Mouse (Mus musculus) liver (tissue): ENCODE results near the gene Pmepa1.

Source experiments
- DNase-seq: peaks from one replicate; pipeline ENCODE4 v3.0.0-alpha.2; 2020; ENCODE audit warnings: mixed read lengths

Gene Pmepa1

DNA sequence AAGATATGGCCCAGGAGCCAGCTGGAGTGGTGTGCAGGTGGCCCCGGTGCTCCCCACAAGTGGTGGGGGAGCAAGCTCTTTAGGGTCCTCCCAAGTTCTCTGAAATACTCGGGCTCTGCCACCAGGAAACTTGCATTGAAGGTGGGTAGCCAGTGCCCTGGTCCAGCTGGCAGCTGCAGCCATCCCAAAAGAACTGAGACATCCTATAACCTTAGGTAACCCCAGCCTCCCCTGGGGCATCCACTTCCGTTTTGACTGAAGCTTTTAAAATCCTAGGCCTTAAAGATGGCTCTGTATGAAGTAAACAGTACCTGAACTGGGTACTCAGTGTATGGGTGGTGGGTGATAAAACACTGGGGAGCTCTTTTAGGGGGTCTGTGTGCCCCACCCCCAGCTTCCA is 52.8 kb downstream of the Pmepa1 start:
- no peak for DNase-seq

DNA sequence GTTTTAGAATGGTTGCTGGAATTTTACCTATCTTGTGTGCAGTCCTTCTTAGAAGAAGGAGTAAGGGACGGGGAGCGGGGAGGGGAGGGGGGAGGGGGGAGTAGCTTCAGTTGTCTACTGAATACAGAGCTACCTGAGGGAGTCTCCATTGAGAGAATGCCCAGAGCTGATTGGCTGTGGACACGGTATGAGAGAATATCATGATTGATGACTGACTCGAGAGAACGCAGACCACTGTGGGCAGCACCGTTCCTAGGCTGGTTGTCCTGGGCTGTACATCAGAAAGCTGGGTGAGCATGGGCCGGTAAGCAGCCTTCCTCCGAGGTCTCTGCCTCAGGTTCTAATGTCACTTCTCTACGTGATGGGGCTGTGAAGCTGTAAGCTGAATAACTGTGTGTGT is 55.6 kb downstream of the Pmepa1 start:
- peak; percentile 1 for DNase-seq

DNA sequence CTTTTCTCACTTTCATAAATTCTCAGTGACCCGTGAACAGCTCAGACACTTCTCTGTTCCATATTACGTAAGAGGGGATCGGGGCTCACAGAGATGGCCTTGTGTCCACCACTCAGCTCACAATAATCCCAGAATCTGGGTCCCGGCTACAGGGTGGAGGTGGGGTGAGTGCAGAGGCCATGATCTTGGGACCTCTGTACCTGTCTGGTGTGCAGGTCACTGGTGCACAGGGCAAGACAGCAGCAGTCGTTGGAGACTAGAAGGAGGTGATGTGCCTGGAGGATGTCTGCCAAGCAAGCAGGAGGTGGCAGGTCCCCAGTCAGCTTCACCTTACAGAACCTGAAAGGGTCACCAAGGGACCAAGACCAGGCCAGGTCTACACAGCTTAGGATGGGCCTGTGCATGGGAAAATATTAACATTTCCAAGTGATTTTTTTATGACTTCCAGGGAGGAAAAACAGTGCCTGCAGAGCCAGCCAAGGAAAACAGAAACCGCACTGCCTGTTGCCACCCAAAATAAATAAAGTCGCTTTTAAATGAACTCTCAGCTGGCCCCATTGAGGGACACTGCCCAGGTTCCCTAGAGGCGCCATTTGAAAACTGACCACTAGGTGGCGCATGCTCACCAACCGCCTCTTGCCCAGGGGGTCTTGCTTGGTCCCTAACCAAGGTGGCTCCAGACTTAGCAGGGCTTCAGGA is 56.9 kb downstream of the Pmepa1 start:
- peak; percentile 47 for DNase-seq

DNA sequence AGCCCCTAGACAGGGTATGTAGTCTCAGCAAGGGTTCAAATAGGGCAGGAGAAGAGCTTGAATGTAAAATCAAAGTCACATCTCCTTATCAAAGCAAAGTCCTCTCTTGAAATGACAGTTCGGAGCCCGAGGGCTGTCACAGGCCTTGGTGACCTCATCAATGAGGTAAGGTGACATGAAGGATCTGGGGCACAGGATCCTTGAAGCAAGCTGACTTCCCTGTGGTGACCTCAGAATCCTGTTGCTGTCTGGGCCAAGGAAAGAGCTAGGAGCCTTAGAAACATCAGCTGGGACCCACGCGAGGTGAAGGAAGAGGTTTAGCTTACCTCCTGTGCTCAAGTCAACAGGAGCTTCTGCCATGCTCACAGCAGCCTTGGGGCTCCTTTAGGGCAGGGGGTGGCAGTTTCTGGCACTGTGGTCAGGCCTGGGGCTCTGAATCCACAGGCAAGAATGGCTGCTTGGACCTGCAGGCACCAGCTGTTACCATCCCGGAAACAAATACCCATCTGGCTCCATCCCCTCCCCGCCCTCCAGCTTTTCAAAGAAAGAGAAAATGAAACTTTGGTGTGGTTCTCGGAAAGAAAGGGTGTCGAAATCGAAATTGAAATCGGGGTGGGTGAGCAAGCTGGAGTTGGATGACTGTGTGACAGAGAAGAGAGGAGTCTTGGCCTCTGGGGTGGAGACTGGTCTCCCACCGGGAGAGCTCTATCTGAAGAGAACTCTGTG is 57.8 kb downstream of the Pmepa1 start, which contains the start of gene Zbp1:
Gene Zbp1 (minus strand): TSS at position 508 of the 726 bp plus-strand sequence.
- DNase-seq = peak; percentile 2

DNA sequence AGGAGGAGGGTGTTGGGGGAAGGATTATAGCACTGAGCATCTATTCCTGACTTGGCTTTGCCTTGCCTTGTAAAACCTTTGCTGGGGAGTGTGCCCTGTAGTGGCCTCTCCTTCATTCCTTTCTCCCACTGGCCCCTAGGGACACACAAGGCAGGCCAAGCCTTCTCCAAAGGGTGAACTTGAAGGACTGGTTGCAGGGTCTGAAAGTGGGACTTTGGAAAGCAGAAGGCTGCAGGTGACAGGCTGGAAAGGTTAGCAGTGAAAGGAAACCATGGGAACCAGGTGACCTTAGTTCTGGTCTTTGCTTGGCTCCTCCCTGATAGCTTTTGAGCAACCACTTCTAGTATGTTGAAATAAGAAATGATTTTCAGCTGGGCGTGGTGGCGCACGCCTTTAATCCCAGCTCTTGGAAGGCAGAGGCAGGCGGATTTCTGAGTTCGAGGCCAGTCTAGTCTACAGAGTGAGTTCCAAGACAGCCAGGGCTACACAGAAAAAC is 58.5 kb downstream of the Pmepa1 start:
- peak; percentile 1 for DNase-seq

DNA sequence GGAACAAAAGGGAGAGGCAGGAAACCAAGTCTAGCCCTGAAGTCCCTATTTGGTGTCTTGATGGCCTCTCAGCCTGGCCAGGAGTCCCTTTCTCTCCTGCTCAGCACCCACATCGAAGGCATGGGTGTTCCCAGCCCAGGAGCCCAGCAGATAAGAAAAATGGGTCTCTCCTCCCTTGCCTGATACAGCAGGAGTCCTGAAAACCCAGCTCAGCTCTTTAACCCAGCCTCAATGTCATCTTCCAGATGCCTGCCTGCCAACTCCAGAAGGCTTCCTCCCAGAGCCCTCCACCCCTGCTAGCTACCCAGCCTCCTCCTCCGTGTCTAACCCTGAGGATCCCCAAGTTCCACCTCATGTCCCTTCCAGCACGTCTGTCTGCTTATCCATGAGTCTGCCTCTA is 59.1 kb downstream of the Pmepa1 start:
- peak; percentile 2 for DNase-seq

DNA sequence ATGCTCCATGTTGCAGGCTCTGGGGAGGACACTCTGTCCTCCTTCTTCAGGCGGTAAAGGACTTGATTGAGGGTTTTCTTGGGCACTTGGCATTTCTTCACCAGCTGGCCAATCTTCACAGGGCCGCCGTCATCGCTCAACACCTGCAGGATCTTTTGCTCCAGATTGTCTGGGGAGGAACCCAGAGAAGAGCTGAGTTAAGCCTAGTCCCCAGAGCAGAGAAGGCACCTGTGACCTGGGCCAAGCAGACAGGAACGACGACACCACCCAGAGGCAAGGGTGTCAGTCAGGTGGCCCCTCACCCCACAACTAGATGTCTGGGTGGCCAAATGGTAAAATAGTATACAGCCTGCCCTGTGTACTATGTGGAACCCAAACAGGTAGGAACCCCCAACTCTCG is 59.5 kb downstream of the Pmepa1 start:
- peak; percentile 1 for DNase-seq

DNA sequence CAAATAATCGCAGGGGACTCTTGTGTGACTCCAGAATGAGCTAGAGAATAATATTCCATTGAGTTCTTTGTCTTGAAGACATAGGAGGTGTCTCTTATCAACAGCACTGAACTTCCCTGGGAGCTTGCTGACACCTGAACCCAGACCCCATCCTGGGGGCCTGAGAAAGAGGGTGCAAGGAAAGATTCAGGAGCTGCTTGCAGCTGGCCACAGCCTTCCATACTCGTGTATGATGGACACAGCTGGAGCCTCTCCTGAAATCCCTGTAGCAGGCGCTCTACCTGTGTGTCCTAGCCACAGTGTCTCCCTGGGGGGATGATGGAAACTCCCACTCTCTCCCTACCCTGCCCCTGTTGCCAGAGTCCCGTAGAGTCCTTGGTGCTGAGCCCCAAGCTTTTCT is 64.1 kb downstream of the Pmepa1 start:
- no peak for DNase-seq

DNA sequence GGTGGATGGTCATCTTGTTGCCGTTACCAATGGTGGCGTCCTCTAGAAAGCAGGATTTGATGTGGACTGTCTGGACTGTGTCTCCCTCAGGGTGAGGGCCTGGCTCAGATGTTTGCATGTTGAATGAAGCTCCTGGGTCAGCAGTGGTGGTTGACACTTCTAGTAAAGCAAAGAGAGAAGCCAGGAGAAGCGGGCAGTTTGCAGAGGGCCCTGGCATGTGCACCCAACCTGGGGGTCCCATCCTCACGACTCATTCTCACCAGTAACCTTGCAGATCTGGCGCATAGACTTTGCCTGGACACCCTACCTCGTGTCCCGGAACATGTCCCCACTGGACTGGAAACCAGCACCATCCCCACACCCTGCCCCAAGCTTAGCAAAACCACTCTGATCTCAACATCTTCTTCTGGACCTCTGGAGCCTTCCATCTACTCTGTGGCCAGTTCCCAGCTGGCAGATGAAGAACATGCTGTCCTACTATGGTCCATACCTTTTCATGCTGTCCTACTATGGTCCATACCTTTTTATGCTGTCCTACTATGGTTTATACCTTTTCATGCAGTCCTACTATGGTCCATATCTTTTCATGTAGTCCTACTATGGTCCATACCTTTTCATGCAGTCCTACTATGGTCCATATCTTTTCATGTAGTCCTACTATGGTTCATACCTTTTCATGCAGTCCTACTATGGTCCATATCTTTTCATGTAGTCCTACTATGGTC is 67.1 kb downstream of the Pmepa1 start:
- no peak for DNase-seq

DNA sequence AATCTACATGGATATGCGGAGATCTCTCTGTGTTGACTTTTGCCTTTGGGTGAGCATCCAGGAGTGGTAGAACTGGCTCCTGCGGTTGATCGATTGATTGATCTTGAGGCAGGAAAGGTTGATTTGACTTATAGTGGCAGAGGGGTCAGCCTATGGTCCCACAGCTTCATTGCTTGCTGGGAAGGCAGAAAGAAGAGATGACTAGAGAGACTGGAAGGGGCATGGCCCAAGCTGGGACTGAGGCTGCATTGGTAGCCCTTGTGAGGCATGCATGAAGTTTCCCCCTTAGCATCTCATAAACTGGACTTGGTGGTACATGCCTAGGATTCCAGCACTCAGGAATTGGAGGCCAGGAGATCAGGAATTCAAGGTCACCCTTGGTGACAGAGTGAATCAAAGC is 69.3 kb downstream of the Pmepa1 start:
- no peak for DNase-seq

DNA sequence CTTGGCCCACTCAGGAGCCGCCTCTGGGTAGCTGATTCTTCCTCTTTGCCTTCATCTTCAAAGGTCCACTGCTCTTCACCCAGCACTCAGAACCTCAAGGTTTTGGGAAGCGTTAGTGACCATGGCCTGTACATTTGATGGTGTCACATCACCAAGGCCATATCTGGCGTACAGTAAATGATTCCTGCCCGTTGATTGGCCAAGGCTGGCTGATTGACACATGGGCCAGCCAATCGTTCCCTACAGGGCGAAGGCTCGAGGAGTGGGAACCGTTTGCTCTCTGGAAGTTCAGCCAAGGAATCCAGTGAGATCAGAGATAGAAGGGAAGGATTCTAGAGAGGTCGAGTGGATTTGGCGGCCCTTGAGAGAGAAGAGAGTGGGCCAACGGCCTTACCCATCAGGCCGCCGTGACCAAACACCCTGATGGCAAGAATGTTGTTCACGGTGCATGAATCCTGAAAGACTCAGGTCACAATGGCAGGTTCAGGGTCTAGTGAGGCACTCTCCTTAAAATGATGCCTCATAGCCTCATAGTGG is 70.7 kb downstream of the Pmepa1 start:
- DNase-seq = no peak

DNA sequence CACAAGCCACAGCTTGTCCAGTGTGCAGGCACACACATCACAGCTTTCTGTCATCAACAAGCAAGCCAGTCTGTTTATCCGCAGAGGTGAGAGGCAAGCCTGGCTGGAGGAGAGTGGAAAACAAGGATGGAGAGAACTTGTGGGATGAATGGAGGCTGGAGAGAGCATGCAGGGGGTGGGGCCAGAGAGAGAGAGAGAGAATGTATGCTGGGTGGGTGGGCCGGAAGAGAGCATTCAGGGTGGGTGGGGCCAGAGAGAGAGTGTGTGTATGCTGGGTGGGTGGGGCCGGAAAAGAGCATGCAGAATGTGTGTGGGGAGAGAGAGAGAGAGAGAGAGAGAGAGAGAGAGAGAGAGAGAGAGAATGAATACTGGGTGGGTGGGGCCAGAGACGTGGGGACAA is 71.7 kb downstream of the Pmepa1 start:
- no peak for DNase-seq

DNA sequence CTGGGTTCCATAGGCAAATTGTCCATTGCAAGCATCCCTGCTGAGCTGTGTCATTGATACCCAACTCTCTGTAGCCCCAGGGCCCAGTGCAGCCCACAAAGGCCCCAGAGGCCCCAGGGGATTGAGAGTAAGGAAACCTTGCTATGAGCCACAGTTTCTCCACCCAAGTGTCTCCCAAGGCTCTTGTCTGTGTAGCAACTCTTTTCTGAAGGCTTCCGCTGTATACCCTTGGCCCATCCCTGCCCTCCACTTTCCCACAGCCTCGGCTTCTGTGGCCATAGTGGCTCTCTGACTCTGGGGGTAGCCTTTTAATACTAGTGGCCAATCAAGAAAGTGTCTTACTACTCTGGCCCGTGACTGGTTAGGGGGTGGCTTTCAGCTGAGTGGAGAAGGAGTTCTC is 72.6 kb downstream of the Pmepa1 start:
- no peak for DNase-seq

DNA sequence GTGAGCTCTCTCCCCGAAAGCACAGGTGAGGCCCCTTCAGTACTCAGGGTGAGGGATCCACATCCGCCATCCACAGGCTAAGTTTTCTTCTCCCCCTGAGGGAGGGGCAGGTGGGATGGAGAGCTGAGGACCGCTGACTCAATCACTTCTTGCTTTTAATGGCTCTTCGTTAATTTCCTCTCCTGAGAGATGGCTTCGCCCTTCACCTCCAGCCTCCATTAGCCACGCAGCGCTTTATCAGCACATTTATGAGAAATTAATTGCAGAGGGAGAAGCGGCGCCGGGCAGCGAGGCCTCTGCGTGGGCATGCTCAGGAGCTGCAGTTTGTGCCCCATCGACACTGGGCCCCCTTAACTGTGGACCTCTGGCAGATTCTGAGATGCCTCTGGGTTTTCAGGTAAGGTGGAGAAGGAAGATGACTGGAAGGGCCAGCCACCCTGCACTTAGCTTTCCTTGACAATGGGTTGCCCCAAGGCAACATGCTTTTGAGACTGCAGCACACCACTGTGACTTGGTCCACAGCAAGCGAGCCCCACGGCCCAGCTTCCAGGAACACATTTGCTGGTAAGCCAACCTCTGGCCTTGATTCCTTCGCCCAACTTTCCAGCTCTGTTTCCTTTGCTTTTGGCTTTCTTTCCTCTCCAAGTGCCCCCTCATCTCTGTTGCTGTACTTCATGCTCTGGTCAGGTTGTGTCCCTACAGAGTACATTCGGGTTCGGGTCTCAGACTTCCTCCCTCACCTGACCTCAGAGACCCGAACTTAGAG is 73.2 kb downstream of the Pmepa1 start:
- DNase-seq = no peak

DNA sequence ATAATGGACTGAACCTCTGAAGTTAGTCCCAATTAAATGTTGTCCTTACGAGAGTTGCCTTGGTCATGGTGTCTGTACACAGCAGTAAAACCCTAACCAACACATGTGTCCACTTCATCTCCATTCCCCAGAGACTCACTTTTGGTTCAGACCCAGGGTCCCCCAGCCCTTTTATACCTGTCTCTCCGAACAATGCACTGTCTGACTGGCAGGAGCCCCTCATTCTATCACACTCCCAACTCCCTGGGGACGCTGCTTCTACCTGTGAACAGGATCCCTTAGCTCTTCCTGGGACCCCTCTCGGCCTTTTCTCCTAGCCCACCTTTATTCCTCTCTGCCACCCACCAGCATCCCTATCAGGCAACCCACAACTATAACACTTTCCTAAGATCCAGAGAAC is 81.5 kb downstream of the Pmepa1 start:
- no peak for DNase-seq

DNA sequence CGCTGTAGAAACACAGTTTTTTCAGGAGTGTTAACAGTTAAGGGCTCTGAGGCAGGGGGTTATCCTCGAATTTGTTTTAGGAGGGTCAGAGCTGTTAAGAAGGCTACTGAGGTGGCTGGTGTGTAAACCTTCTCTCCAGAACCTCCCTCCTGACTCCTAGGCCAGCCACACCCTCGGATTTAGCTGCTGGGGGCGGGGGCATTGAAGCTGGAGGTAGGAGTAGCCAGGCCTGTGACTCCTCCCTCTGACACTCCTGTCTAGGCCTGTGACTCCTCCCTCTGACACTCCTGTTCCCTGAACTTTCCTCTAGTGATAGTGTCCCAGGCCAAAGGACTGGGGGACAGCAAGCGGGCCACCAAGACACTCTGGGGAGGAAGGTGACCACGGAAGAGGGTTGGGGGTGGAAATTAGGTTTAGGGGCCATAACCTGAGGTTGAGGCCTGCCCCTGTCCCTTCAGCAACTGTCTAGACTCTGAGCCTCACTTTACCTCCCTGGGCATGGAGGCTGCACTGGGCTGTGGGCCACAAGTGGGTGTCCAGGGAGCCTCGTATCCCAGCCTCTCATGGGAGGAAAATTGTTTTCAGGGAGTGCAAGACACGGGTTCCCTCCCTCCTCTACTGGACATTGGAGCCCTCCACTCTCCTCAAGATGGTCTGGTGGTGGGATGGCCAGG is 89.0 kb downstream of the Pmepa1 start:
- DNase-seq = peak; percentile 36

DNA sequence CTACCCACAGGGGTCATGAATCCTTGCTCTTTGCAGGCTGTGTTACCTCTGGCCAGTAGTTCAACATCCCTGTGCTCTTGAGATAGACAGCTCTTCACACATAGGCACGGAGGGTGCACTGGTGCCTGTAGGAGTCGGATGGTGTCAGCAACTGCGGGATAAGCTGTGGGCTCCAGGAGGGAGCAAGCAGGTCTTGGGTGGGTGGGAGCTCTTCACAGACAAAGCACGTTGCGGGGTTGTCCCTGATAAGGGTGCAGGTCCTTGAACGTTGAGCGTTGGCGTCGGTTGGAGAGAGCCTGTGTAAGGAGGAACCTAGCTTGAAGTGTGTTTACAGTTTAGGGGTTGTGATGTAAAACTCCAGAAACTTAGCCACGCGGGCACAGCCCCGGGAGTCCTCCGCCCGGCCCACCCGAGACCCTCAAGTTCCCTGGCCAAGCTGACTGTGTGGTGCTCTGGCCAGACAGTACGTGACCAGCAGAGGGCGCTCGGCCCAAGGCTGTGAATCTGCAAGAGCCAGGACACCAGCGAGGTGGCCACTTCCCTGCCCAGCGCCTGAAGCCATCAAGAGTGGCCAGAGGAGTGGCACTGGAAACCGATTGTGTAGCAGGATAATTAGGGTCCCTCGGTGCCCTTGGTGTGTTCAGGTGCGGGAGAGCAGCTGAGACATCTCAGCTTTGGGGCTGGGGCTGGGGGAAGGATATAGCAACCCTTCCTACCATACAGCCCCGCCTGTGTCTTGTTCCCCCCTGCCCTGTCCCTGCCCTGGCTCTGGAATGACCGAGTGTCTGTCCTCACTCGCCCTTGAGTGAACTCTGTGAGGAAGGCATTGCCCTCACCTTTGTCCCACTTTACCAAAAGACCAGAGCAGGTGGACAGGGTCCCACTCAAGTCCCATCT is 90.0 kb downstream of the Pmepa1 start:
- peak; percentile 80 for DNase-seq

DNA sequence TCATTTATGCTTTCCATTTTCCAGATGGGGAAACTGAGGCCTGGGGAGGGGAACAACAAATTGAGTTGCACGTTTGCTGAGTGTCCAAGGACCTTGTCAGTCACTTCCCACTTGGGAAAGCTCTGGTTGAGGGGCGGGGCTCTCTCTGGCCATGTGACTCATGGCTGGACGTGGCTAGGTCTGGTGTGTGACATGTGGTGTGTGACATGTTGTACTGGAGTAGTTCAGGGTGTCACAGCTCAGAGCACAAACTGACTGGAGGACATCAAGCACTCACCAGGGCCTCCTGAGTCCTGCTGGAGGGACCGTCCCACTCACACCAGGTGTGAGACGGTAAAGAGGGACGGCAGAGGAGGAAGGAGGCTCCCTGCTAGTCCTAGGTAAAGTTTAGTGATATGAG is 91.1 kb downstream of the Pmepa1 start:
- DNase-seq = peak; percentile 2

DNA sequence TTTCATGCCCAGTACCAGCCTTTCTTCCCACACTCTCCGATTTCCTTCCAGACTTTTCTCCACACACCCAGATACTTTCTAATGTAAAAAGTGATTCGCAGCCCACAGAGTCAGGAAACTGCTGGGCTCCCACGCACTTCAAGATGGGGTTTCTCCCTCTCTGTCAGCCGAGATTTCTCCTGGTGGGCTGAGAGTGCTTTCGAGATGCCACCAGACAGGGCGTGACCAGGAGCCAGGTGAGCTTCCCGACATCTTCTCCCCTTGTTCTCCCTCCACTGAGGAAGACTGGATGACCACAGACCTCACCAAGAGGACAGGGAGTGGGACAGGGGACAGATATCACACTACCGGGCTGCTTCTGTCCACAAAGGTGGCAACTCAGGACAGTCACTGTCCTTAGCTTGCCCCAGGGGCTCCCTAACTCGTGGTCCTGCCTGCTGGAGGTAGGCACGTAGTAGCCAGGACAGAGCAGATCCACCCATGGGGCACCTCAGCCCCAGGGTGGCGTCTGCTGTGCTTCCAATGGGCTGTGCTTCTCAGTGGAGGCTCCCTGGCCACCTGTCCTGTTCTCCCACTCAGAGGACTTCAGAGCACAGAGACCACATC is 91.8 kb downstream of the Pmepa1 start:
- peak; percentile 1 for DNase-seq

DNA sequence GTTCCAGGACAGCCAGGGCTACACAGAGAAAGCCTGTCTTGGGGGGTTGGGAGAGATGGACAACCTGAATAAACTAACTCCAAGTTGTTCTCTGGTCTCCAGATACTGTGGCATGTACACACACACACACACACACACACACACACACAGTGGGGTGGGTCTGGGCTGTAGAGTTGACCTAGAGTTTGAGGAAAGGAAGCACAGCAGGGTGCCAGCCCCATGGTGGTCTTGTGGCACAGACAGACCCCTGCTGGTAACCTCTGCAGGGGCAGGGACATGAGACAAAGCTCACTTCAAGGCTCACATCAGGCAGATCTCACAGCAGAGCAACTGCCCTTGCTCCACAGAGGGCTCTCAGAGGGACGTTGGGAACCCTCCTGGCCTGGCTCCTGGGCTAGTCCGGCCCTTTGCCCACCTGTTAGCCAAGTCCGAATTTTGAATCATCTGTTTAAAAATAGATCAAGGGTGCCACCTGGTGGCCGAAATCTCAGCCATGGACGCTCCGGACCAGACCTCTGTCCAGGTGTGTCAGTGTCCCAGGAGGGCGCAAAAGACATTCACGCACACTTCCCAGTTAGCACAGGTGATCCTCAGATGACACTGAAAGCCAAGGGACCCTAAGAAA is 92.4 kb downstream of the Pmepa1 start:
- peak; percentile 68 for DNase-seq
